Mouse (Mus musculus) megakaryocyte, embryonic 14.5 days (primary cell): ENCODE measurements around the gene Ptprn.

Source experiments
- FLI1 ChIP-seq: IDR thresholded peaks from 2 replicates; pipeline ENCODE4 v1.6.1; 2012; ENCODE audit warnings: low read length, inconsistent platforms, mixed read lengths
- GATA1 ChIP-seq: IDR thresholded peaks from 3 replicates; pipeline ENCODE4 v1.6.1; 2012; ENCODE audit warnings: mixed read lengths, low read length, inconsistent platforms, borderline replicate concordance

DNA sequence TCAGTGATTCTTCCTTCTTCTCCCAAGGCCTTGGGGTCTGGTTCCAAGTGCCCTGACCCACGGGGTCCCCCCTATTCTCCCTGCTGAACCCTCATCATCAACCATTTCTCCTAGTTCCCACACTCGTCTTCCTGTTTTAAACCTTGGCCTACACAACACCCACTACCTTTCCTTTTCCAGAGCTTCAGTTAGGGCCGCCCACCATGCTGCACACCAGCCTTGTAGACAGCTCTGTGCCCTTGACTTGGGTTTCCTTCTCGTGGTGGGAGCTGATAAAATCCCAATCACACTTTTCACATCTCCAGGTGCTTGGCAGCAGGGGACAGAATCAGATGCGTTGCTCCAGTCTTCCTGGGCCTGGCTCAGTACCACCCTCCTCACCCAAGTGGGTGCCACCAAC, 30.0 kb upstream of the Ptprn start:
- TF ChIP-seq GATA1, result no peak
- no peak for TF ChIP-seq FLI1
